Mouse (Mus musculus): Measurements from ENCODE around the gene Hist1h2ak. TPM values are rescaled to one million over a fixed set of nuclear protein-coding genes. Genes with fewer than 3 reads are reported as not detected.
"Not testable (repeated sequence)": the region's sequence is repeated elsewhere in the genome, so short reads cannot be mapped to it uniquely, and the experiment has no call there.

The Hist1h2ak gene
- polyA plus RNA-seq, 2 experiments = 11.0 to 26.8 TPM

- Histone ChIP-seq H3K9ac (ENCODE audit: low read depth, low read length, severe bottlenecking) (peak overlapping the region; percentile 57), H3K36me3 (ENCODE audit: control insufficient read depth, insufficient read depth, low read length) (no peaks in the 10 kb centered on the region), H3K4me3 (replicated peaks; ENCODE audit: low read length) (peak overlapping the region; percentile 52), H3K4me2 (replicated peaks; ENCODE audit: low read depth, low read length, severe bottlenecking) (peak overlapping the region; percentile 83), H3K27me3 (ENCODE audit: control insufficient read depth, insufficient read depth, low read length) (no peaks in the 10 kb centered on the region), H3K27ac (replicated peaks; ENCODE audit: low read depth, low read length) (peak overlapping the region; percentile 94), H3K4me1 (ENCODE audit: control insufficient read depth, insufficient read depth, low read length) (peaks cover 20% of the 10 kb centered on the region), H3K9me3 (ENCODE audit: control insufficient read depth, low read length) (no peaks in the 10 kb centered on the region)
- DNase-seq (ENCODE audit: low spot score) (peak; percentile 60), ATAC-seq (ENCODE audit: low FRiP score, low read depth) (no peak)
- WGBS = 6% methylated on average over 5 of the region's 5 CpGs
- peak; percentile 28; the same call in 1 of the 2 replicates for TF ChIP-seq POLR2A (IDR thresholded peaks at IDR 0.05; ENCODE audit: borderline replicate concordance, extremely low read depth, insufficient read depth, insufficient read length)
Measured at GRCm38 (mm10) chr13:21749387-21750158, 4.1 kb downstream of the Hist1h2ak start.

GRCm38 (mm10) chr13:21745006-21745405, 8.6 kb downstream of the Hist1h2ak start:
- Histone ChIP-seq H3K4me2 (replicated peaks; ENCODE audit: low read depth, low read length, severe bottlenecking) (no peak overlapping the region), H3K27ac (replicated peaks; ENCODE audit: low read depth, low read length) (no peak overlapping the region), H3K9me3 (ENCODE audit: control insufficient read depth, low read length) (no peaks in the 10 kb centered on the region), H3K4me3 (replicated peaks; ENCODE audit: low read length) (no peak overlapping the region), H3K9ac (ENCODE audit: low read depth, low read length, severe bottlenecking) (no peak overlapping the region), H3K27me3 (ENCODE audit: control insufficient read depth, insufficient read depth, low read length) (no peaks in the 10 kb centered on the region), H3K36me3 (ENCODE audit: control insufficient read depth, insufficient read depth, low read length) (no peaks in the 10 kb centered on the region), H3K4me1 (ENCODE audit: control insufficient read depth, insufficient read depth, low read length) (peaks cover 11% of the 10 kb centered on the region)
- no peak for ATAC-seq (ENCODE audit: low FRiP score, low read depth)
- WGBS = 90% methylated on average over 1 of the region's 1 CpGs
- no peak for TF ChIP-seq POLR2A (IDR thresholded peaks at IDR 0.05; ENCODE audit: borderline replicate concordance, extremely low read depth, insufficient read depth, insufficient read length)
- DNase-seq (ENCODE audit: low spot score) = no peak

- H3K4me1 ChIP-seq (ENCODE audit: control insufficient read depth, insufficient read depth, low read length); H3K36me3 ChIP-seq (ENCODE audit: control insufficient read depth, insufficient read depth, low read length); H3K9me3 ChIP-seq (ENCODE audit: control insufficient read depth, low read length); H3K27me3 ChIP-seq (ENCODE audit: control insufficient read depth, insufficient read depth, low read length): not testable (repeated sequence)
- under 1% methylated on average over 42 of the region's 56 CpGs for WGBS
- ATAC-seq (ENCODE audit: low FRiP score, low read depth) (peak; percentile 92), DNase-seq (ENCODE audit: low spot score) (peak; percentile 91)
- H3K4me3 ChIP-seq (replicated peaks; ENCODE audit: low read length) = peak within 1 kb of the TSS; percentile 49
- peak within 1 kb of the TSS; percentile 63 for H3K4me2 ChIP-seq (replicated peaks; ENCODE audit: low read depth, low read length, severe bottlenecking)
- peak within 1 kb of the TSS; percentile 64 for H3K9ac ChIP-seq (ENCODE audit: low read depth, low read length, severe bottlenecking)
- TF ChIP-seq POLR2A (IDR thresholded peaks at IDR 0.05; ENCODE audit: borderline replicate concordance, extremely low read depth, insufficient read depth, insufficient read length) = peak; percentile 94; the same call in 1 of the 2 replicates
- peak within 1 kb of the TSS; percentile 97 for H3K27ac ChIP-seq (replicated peaks; ENCODE audit: low read depth, low read length)
Measured at GRCm38 (mm10) chr13:21734906-21735767, 18.5 kb downstream of the Hist1h2ak start, which contains the start of gene Hist1h4j. Gene Hist1h4j (plus strand): TSS chr13:21735064.

DNA sequence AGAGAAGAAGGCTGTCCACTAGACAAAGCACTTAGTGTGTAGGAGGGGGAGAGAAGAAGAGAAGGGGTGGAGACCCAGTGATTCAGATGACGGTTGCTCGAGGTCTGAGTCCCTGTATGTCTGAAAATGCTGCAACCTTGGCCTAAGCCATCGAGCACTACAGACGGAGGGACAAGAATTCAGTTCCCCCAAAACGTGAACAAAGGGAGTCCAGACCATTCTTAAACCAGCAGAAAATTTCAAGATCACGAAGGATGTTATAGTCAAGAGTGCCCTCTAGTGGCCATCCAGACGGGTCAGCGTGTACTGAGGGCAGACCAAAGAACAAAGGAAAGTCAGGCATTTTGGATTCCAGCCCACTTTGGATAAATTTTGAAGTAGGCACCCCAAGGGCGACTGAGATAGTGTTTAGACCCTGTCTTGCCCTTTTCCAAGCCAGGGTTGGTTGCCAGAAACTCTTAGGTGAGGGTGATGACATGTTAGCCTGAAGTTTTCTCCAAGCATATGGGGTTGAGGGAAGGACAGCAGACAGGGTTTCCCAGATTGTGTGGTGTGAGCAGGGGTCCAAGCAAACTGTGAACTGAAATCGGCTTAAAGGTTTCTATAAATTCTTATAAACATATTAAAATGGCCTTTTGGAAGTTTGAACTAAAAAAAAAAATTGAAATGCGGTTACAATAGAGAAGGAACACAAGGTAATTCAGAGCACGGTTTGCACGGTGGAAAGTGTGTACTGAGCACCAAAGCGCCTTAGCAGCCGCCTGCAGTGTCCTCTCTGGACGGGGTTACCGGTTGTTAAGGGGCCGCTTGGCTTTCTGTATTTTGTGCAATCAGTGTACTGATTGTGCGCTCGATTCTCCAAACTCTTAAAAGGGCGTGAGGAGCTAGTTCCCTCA, 19.4 kb downstream of the Hist1h2ak start:
- under 1% methylated on average over 21 of the region's 21 CpGs for WGBS
- DNase-seq (ENCODE audit: low spot score) = peak; percentile 98

More for the DNA sequence above, 19.4 kb downstream of the Hist1h2ak start:
- Histone ChIP-seq H3K4me2 (replicated peaks; ENCODE audit: low read depth, low read length, severe bottlenecking) (peak overlapping the region; percentile 63), H3K9ac (ENCODE audit: low read depth, low read length, severe bottlenecking) (peak overlapping the region; percentile 64), H3K27me3 (ENCODE audit: control insufficient read depth, insufficient read depth, low read length) (no peaks in the 10 kb centered on the region), H3K27ac (replicated peaks; ENCODE audit: low read depth, low read length) (peak overlapping the region; percentile 97), H3K36me3 (ENCODE audit: control insufficient read depth, insufficient read depth, low read length) (no peaks in the 10 kb centered on the region), H3K4me3 (replicated peaks; ENCODE audit: low read length) (peak overlapping the region; percentile 49), H3K4me1 (ENCODE audit: control insufficient read depth, insufficient read depth, low read length) (peaks cover 5% of the 10 kb centered on the region; the same call in 1 of the 2 replicates), H3K9me3 (ENCODE audit: control insufficient read depth, low read length) (no peaks in the 10 kb centered on the region)
- no peak for TF ChIP-seq POLR2A (IDR thresholded peaks at IDR 0.05; ENCODE audit: borderline replicate concordance, extremely low read depth, insufficient read depth, insufficient read length)
- ATAC-seq (ENCODE audit: low FRiP score, low read depth) = peak; percentile 79
